Mouse (Mus musculus) neural tube, embryonic 10.5 days (tissue): Measurements from ENCODE around the gene Dthd1.

ENCODE experiments used
- DNase-seq: peaks from one replicate; pipeline ENCODE4 v3.0.0-alpha.2; 2017; ENCODE audit warnings: low spot score; ENCODE audit errors: extremely low spot score

Gene Dthd1

DNA sequence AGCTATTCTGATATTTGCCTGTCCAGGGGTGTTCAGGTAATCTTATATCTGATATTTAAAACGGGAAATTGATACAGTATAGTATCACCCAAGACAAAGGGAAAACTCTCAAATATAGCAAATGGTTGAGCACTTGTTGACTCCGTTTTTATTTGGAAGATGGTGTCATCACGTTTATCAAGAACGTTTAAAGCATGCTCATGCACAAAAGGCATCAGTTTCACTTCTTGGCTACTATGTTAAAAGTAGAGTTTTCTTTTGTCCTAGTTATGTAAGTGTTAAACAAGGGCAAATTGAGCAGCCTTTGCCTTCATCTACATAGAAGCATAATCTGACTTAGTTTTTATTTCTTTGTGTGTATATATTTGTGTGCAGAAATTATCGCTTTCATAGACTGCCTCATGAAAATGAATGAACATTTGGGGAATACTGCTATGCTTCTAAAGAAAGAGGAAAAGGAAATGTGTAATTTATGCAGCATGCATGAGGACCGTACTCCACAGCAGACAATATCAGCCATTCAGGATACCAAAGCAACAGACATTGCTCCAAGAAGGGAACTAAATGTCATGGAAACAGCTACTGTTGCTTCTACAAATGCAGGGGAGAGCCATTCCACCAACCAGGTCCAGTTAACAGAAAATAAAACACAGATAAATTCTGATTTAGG is at the start of gene Dthd1:
TSS of gene Dthd1 (plus strand) at position 422 of the 670 bp plus-strand sequence.
- no peak for DNase-seq

DNA sequence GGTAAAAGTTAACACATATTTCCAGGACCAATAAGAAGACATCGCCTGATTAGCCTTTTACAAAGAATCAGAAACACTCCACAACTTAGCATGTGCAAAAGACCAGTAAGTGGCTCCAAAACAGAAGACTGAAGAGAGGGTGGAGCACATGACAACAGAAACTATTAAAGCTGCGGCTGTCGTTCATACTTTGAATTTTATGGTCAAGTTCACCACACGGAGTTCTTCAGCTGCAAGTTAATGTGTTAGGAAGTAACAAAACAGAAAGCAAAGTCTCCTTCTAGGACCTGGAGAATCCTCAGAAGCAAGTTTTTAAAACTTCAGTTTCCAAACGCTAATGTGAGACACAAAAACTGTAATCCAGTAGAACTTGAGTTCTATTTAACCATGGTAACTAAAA is 49.5 kb upstream of the Dthd1 start:
- DNase-seq, result no peak

DNA sequence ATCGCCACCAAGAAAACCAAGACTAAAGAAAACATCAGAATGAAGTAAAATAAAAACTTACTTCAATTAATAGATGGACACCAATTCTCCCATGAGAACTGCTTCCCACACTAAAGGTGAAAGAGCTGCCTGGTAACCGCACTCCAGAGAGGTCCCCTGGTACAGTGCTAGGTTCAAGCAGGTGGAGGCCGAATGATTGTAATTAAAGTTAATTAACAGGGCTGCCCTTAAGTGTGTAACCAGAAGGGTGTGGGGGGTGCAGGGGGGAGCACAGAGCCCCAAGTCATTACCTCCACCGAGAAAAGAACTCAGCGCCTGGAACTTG is 48.2 kb upstream of the Dthd1 start:
- no peak for DNase-seq

DNA sequence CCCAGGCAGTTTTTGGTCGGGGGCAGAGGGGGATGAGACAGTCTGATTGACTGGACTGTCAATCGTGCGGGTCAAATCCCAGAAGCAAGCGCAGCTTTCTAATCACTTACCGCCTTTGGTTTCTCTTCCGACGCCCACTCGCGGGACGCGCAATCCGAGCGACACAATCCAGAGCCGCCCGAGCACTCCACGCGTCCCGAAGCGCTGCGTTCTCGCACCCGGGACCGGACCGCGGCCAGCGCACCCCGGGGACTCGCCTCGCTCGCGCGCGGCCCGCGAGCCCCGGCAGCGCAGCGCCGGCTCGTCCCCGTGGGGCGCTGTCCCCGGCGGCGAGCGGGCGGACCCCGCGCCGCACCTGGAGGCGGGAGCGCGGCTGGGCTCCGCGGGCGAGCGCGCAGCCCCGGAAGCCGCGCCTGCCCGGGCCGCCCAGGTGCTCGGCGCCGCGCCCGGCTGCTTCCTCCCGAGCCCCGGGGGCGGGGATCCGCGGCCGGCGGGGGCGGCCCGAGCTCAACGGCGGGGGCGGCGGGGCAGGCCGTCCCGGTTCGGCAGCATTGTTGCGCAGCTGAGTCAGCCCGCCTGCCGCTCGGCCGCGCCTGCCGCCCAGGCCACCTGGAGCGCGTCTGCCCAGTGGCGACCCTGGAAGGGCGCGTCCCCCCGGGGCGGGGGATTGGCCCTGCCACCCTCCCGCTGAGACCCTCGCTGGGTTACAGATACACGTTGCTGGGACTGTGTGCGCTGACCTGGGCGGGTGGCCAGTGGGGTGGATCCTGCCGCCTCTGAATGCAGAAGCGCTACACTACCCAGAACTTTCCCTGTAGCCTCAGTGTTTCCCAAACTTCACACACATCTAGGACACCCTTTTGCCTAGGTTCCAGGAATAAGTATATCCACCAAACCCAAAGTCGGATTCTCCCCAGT is 47.6 kb upstream of the Dthd1 start, which contains the start of gene Arap2:
TSS of gene Arap2 (minus strand) at position 376 of the 918 bp plus-strand sequence.
- DNase-seq, result peak; percentile 47

DNA sequence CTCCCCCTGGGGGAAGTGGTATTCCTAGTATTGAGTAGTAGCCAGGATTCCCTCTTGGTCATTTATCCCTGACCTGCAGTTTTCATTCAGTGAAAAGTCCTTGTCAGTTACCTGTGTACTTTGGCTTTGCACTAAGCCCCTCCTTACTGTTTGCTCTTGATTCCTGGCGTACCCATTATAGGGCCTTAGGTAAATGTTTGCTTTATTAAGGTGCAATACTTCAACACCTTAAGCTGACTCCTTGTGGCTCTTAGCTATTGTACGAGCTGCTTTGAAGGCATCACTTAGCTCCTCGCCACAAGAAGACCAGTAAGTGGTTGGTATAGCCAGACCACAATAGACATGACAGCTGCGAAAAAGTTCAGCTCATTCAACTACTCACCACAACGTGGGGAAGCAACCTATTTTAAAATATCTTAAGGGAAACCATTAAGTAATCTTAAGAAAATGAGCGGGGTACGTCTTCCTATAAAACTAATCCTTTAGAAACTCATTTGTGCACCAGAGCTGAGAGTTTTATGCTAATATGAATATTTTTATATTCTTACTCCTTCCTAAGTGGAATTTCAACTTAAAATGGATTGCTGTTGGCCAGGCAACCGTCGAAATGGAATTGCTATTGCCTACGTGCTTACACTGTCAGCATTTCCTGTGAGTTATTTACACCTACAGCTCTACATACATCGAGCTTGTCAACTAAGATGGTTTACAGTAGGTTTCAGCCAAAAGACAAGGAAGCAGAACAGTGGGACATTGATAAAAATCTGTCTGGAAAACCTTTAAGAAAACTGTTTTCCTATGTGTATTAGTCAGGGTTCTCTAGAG is 41.6 kb upstream of the Dthd1 start:
- DNase-seq, result no peak

DNA sequence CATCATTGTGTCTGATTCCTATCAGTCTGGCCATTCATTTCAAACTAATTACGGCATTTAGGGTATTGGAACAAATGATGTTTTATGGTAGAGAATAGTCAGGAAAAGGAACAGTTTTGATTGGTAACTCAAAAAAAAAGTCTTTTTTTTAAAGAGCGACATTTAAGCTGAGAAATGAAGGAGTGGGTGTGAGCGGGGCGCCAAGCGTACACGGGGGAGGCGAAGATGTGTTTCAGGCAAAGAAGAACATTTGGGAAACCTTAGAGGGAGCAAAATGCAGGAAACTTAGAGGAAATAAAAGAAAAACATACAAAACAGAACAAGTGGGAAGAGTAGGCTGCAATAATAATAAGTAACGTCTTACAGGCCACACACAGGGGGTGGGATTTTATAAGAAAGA is 35.8 kb upstream of the Dthd1 start:
- DNase-seq, result no peak

DNA sequence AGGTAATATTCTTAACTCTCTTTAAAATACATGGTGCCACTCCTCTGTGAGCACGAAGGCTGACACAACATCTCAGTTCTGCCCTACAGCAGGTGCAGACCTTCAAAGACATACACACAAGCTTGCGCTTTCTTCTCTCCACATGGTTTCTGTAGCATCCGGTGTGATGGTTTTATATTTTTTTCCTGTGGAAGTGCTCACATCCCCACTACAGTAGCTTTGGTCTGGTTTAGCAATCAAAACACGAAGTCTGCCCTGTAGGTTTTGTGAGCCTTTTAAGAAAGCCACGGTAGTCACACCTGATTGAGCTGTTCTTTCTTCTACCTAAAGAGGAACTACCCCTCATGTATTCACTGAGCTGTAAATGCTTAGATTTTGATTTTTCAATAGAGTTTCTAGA is 34.9 kb upstream of the Dthd1 start:
- no peak for DNase-seq

DNA sequence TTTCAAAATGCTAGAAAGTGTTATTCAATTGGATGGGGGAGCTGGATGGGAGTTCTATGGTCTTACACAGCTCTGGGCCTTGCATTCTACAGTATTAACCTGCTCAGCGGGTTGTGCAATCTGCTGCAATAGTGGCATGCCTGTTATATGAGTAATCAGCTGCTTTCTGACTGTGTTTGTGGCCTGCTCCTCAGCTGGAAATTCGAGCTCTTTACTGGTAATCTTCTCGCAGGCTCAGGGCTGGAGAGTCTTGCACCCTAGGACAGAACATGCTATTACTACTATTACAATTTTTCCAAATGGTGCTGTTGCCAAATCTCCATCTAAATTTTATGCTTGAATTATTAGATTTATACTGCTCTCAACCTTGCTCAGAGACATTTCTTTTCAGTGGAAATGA is 26.8 kb upstream of the Dthd1 start:
- DNase-seq, result no peak

DNA sequence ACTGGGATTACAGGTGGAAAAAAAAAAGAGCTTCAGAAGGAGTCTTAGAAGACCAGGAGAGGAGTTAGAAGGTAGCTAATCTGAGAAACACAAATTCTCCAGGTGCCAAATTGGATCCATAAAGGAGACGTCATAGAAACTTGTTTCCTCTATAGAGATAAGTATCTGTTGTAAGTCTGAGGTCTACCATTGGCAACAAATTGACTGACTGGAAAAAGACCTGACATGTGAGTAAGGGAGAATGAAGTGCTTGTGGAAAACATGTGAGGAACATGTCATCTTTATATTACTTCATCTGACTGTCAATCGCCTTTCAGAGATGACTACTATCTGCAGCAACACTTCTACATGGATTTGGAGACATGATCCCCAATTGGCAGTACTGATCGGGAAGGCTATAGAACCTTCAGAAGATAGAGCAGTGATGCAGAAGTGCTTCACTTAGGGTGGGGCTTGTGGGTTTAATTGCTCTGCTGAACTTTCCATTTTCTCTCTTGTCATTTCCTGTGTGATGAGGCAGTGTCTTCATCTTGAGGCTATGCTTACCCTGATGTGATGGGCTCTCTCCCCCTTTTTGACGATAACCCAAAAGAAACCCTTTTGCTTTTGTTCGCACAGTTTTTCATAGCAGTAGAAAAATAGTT is 22.6 kb upstream of the Dthd1 start:
- no peak for DNase-seq

DNA sequence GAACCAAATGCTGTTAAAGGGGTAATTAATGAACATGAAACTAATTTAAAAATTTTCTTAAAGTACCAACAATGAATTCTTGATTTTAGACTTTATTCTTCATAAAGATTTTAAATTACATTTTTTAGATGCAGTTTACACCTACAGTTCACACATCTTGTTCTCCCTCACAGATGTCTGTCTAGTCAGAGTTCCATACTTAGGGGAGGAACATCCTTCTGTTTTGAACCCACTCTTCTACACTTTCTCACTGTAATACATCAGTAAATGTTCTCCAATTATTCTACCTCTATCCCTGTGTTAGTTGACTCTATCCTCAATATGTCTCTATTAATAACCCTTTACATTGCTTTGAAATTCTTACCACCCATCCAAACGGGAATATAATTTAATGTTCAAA is 20.8 kb upstream of the Dthd1 start:
- DNase-seq, result no peak

DNA sequence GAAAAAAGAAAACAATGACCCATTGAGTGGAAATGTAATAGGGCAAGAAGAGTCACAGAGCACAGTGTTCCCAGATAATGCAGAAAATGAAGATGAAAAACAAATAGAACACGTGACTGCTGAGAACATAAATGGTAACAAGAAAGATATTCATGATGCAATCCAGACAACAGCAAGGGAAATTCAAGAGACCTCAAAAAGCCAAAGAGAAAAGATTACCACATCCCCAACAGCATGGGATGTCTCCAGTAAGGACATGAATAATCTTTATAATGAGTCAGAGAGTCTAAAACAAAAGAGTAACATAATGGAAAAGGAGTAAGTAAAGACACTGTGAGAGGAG is 420 bp downstream of the Dthd1 start:
- no peak for DNase-seq

DNA sequence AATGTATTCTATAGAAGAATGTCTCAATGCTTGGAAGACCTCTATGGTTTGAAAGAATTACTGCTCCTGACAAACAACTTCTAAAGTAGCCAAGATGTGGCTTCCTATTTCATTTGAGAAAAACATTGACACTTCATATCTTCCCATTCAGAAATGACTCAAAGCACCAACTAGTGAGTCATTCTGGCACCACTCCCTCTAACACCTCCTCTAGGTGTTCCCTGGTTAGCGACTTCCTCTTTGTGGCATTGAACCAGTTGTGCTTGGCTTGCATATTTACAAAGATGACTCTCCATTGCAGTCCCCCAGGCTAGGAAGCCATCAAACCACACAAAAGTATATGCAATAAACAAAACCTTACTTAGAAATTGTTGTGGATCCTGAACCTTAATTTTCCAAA is 2.1 kb downstream of the Dthd1 start:
- no peak for DNase-seq

DNA sequence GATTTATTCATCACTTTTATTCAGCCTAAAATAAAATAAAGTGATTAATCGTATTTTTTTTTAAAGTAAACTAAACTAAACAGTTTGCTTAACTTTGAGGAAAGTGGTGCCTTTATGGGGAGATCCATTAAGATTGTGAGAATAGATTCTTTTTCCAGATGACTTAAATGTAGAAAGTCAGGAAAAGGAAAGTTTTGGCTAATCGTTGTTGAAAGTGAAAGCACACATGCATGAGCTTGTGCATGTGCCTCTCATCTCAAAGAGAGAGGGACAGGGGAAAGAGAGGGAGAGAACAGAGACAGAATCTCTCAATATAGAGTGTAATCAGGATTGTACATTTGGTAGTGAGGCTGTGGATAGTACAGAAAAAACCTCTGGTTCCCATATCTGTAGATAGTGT is 5.9 kb downstream of the Dthd1 start:
- no peak for DNase-seq

DNA sequence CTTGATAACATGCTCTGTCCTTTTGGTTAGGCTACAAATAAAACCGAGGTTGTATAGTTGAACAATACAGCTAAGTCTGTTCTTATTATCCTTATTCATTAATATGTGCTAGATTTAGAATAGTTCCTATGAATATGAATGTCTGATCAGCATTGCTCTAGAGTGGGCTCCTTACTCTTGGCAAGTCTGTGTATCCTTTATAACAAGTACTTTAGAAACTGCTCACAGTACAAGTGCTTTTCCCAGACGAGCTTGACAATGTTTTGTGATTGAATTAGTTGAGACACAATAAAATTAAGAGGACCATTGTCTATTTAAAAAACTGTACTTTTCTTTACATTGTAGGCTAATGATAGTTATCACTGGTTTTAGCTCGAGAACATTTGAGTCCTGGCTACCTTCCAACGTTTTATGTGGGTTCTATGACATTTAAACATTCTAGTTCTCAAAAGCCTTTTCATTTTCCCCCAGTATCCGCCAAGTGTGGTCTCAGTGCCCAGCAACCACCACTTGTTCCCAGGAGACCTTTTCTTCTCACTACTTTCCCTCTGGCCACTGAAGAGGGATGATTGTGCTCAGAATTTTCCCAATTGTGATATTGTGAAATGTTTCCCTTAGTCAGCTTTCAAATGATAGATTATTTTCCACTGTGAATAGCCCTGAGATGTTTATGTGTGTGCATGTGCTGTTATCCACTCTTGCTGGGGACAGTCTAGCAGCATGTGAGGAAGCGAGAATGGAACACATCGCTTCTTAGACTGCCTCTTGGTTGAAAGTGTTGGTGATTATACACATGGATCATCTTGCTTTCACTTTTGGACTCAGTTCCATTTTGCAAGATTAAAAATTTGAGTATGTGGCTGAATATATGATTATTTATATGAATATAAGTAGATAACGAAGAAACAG is 7.0 kb downstream of the Dthd1 start:
- no peak for DNase-seq

DNA sequence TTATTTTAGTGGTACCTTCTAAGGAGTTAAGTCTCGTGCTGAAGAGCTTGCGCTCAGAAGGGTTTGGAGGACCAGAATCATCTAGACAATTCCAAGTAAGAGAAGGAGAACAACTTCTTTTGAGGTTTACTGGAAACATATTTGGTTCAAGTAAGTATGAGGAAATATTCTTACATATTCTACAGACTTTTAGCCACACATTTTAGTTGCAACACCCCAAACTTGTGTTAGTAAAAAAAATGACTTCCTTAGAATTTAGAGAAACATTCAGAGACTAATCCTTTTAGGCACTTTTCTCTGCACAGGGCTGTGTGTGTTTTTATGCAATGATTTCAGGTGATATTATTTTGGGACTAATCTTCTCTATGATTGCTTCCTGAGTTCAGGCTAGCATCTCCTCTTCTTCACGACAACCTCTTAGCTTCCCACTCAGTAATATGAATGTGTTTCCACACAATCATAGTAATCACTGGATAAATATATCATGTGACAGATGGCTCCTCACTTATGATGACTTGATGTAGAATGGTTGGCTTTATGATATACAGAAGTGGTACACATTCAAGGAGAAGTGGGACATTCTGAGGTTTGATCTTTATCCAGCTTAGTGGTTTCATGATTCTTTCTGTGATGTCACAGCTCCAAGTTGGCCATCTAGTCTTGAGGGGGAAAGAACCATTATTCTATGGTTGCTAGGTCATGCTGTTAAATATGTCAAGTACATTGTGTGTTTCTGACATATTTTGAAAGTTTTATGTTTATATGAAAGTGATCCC is 29.5 kb downstream of the Dthd1 start:
- no peak for DNase-seq

DNA sequence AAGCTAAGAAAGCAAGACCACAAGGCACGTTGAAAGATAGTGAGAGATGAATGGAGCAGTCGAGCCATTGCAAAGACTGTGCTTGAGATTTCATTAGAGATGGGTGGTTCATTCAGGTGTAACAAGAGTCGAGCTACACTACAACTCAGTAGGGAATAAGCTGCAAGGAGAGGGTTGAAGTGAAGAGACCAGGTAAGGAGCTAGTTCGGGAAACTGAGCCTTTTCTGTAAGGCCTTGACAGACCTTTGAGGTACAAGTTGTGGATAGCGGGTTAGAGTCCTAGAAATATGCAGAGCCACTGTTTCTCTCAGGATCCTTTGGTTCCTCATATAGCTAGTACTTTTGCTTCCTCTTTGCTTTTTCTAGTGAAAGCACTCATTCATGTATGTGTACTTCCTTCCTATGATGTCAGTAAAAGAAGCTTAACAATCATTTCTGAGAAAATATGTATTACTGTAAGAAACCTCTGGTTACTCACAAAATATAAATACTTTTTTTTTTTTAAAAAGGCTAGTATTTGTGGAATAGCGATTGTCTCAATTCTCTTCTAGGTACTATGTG is 33.0 kb downstream of the Dthd1 start:
- DNase-seq, result no peak

DNA sequence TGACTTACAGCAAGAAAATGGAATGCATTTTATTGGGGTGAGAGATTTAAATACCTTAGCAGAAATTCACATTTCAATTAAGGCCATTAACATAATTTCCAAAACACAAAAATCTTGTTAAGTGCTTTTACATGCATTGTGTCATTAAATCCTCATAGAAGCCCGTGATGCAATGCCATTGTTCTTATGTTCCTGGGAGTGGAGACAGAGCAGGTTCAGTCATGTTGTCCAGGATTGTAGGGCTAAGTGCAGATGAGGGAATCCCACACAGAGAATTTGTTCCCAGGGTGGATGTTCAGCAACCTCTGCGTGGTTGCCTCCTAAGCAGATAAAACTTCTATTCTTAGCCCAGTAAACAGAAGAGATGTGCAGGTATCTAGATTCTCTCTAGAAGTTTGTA is 37.7 kb downstream of the Dthd1 start:
- DNase-seq, result no peak

DNA sequence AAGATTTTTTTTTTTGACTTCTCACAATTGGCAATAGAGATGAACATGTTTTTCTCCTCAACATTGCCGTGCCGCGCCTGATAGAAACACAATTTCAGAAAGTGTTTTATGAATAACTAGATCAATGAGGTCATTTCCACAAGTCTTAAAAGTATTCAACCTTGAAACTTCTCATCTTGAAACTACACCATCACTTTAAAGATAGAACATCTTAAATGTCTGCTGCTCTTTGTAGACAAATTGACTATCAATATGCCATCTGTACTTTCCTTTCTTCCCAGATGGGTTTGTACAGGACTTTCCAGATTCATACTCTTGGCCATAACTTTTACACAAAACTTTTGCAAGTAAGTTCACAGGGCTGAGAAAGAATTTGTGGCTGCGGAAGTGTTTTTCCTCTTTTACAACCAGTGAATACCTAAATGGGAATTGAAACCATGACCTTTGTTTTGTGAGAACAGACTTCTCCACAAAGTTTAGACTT is 40.8 kb downstream of the Dthd1 start:
- no peak for DNase-seq

DNA sequence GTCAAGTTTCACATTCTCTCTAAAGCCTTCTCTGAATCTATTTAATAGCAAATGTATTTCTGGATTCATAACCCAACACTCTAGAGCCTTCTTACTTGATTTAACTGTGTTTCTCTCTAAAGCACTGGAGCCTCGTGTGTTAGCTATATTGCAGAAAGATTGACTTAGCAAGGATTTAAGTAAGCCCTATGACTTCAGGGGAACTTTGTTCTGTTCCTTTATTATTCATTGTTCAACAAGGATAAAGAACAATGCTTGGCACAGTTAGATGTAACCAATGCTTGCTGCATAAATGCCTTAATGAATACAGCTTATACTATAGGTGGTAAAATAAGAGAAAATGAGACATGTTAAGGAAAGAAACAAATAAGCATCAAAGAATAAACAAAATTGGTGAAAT is 43.9 kb downstream of the Dthd1 start:
- no peak for DNase-seq
